Mouse (Mus musculus): ENCODE measurements around the gene Snrk. TPM values are rescaled to one million over a fixed set of nuclear protein-coding genes. Genes with fewer than 3 reads are reported as not detected.

Gene Snrk
- 72.7 to 80.3 TPM (median 79.6 TPM) in 3 replicates for total RNA-seq (2017)

GRCm38 (mm10) chr9:122117112-122117616 is at the start of gene Snrk:
Gene Snrk, plus strand, starts transcription at chr9:122117266.
- ATAC-seq (replicated peaks; ENCODE audit: insufficient number of reproducible peaks, low FRiP score, low TSS enrichment, poor library complexity, severe bottlenecking), result peak; percentile 37

- ATAC-seq (replicated peaks; ENCODE audit: insufficient number of reproducible peaks, low FRiP score, low TSS enrichment, poor library complexity, severe bottlenecking), result no peak
Measured at GRCm38 (mm10) chr9:122067654-122068053, 49.4 kb upstream of the Snrk start.

- ATAC-seq (replicated peaks; ENCODE audit: insufficient number of reproducible peaks, low FRiP score, low TSS enrichment, poor library complexity, severe bottlenecking), result no peak
Measured at GRCm38 (mm10) chr9:122069560-122070174, 47.4 kb upstream of the Snrk start.

- ATAC-seq (replicated peaks; ENCODE audit: insufficient number of reproducible peaks, low FRiP score, low TSS enrichment, poor library complexity, severe bottlenecking), result no peak
Measured at GRCm38 (mm10) chr9:122073980-122074379, 43.1 kb upstream of the Snrk start.

GRCm38 (mm10) chr9:122074575-122074974 is 42.5 kb upstream of the Snrk start:
- ATAC-seq (replicated peaks; ENCODE audit: insufficient number of reproducible peaks, low FRiP score, low TSS enrichment, poor library complexity, severe bottlenecking), result no peak

- ATAC-seq (replicated peaks; ENCODE audit: insufficient number of reproducible peaks, low FRiP score, low TSS enrichment, poor library complexity, severe bottlenecking), result no peak
Measured at GRCm38 (mm10) chr9:122078456-122078855, 38.6 kb upstream of the Snrk start.

GRCm38 (mm10) chr9:122083698-122084097 is 33.4 kb upstream of the Snrk start:
- no peak for ATAC-seq (replicated peaks; ENCODE audit: insufficient number of reproducible peaks, low FRiP score, low TSS enrichment, poor library complexity, severe bottlenecking)

- ATAC-seq (replicated peaks; ENCODE audit: insufficient number of reproducible peaks, low FRiP score, low TSS enrichment, poor library complexity, severe bottlenecking), result no peak
Measured at GRCm38 (mm10) chr9:122084175-122084574, 32.9 kb upstream of the Snrk start.

- no peak for ATAC-seq (replicated peaks; ENCODE audit: insufficient number of reproducible peaks, low FRiP score, low TSS enrichment, poor library complexity, severe bottlenecking)
Measured at GRCm38 (mm10) chr9:122084636-122085035, 32.4 kb upstream of the Snrk start.

GRCm38 (mm10) chr9:122085055-122085454 is 32.0 kb upstream of the Snrk start:
- no peak for ATAC-seq (replicated peaks; ENCODE audit: insufficient number of reproducible peaks, low FRiP score, low TSS enrichment, poor library complexity, severe bottlenecking)

GRCm38 (mm10) chr9:122085550-122086205 is 31.4 kb upstream of the Snrk start:
- no peak for ATAC-seq (replicated peaks; ENCODE audit: insufficient number of reproducible peaks, low FRiP score, low TSS enrichment, poor library complexity, severe bottlenecking)

GRCm38 (mm10) chr9:122087086-122087485 is 30.0 kb upstream of the Snrk start:
- no peak for ATAC-seq (replicated peaks; ENCODE audit: insufficient number of reproducible peaks, low FRiP score, low TSS enrichment, poor library complexity, severe bottlenecking)

GRCm38 (mm10) chr9:122091171-122091570 is 25.9 kb upstream of the Snrk start:
- no peak for ATAC-seq (replicated peaks; ENCODE audit: insufficient number of reproducible peaks, low FRiP score, low TSS enrichment, poor library complexity, severe bottlenecking)

GRCm38 (mm10) chr9:122091782-122092228 is 25.3 kb upstream of the Snrk start:
- no peak for ATAC-seq (replicated peaks; ENCODE audit: insufficient number of reproducible peaks, low FRiP score, low TSS enrichment, poor library complexity, severe bottlenecking)

- ATAC-seq (replicated peaks; ENCODE audit: insufficient number of reproducible peaks, low FRiP score, low TSS enrichment, poor library complexity, severe bottlenecking), result no peak
Measured at GRCm38 (mm10) chr9:122094171-122094570, 22.9 kb upstream of the Snrk start.

- ATAC-seq (replicated peaks; ENCODE audit: insufficient number of reproducible peaks, low FRiP score, low TSS enrichment, poor library complexity, severe bottlenecking), result no peak
Measured at GRCm38 (mm10) chr9:122096822-122097511, 20.1 kb upstream of the Snrk start.

- no peak for ATAC-seq (replicated peaks; ENCODE audit: insufficient number of reproducible peaks, low FRiP score, low TSS enrichment, poor library complexity, severe bottlenecking)
Measured at GRCm38 (mm10) chr9:122097535-122097934, 19.5 kb upstream of the Snrk start.

- ATAC-seq (replicated peaks; ENCODE audit: insufficient number of reproducible peaks, low FRiP score, low TSS enrichment, poor library complexity, severe bottlenecking), result no peak
Measured at GRCm38 (mm10) chr9:122100584-122101127, 16.4 kb upstream of the Snrk start.

- ATAC-seq (replicated peaks; ENCODE audit: insufficient number of reproducible peaks, low FRiP score, low TSS enrichment, poor library complexity, severe bottlenecking), result no peak
Measured at GRCm38 (mm10) chr9:122101196-122101595, 15.9 kb upstream of the Snrk start.

All from monocyte, adult 5-6 weeks (primary cell).